Mouse (Mus musculus) left cerebral cortex, adult 11 months (tissue): ENCODE results near the gene Cars2.
"Not testable (repeated sequence)": the region's sequence is repeated elsewhere in the genome, so short reads cannot be mapped to it uniquely, and the experiment has no call there.

ENCODE experiments used
- DNase-seq: peaks from one replicate; pipeline ENCODE4 v3.0.0; 2022; ENCODE audit warnings: low spot score

The Cars2 gene

GRCm38 (mm10) chr8:11550281-11550948 lies at the start of gene Cars2:
Gene Cars2 (minus strand): TSS chr8:11550783.
- peak; percentile 82 for DNase-seq

- DNase-seq, result no peak
Measured at GRCm38 (mm10) chr8:11593222-11593884, 42.8 kb upstream of the Cars2 start.

GRCm38 (mm10) chr8:11592296-11592695 lies 41.7 kb upstream of the Cars2 start:
- no peak for DNase-seq

- no peak for DNase-seq
Measured at GRCm38 (mm10) chr8:11591837-11592236, 41.3 kb upstream of the Cars2 start.

GRCm38 (mm10) chr8:11586374-11586745 lies 35.8 kb upstream of the Cars2 start:
- no peak for DNase-seq

- DNase-seq, result no peak
Measured at GRCm38 (mm10) chr8:11585513-11586373, 35.2 kb upstream of the Cars2 start.

- DNase-seq, result no peak
Measured at GRCm38 (mm10) chr8:11575604-11576384, 25.2 kb upstream of the Cars2 start.

- DNase-seq, result no peak
Measured at GRCm38 (mm10) chr8:11574911-11575603, 24.5 kb upstream of the Cars2 start.

GRCm38 (mm10) chr8:11572428-11572827 lies 21.8 kb upstream of the Cars2 start:
- DNase-seq, result no peak

- no peak for DNase-seq
Measured at GRCm38 (mm10) chr8:11571950-11572349, 21.4 kb upstream of the Cars2 start.

- DNase-seq, result no peak
Measured at GRCm38 (mm10) chr8:11570742-11571141, 20.2 kb upstream of the Cars2 start.

- no peak for DNase-seq
Measured at GRCm38 (mm10) chr8:11569260-11570097, 18.9 kb upstream of the Cars2 start.

GRCm38 (mm10) chr8:11568193-11568592 lies 17.6 kb upstream of the Cars2 start:
- not testable (repeated sequence) for DNase-seq

- DNase-seq, result no peak
Measured at GRCm38 (mm10) chr8:11564721-11565120, 14.1 kb upstream of the Cars2 start.

- DNase-seq, result no peak
Measured at GRCm38 (mm10) chr8:11564236-11564635, 13.7 kb upstream of the Cars2 start.

GRCm38 (mm10) chr8:11560220-11560619 lies 9.6 kb upstream of the Cars2 start:
- DNase-seq, result no peak

- DNase-seq, result no peak
Measured at GRCm38 (mm10) chr8:11559511-11559910, 8.9 kb upstream of the Cars2 start.

- DNase-seq, result peak; percentile 94
Measured at GRCm38 (mm10) chr8:11557768-11558629, 7.4 kb upstream of the Cars2 start.

GRCm38 (mm10) chr8:11557424-11557767 lies 6.8 kb upstream of the Cars2 start:
- DNase-seq, result peak; percentile 29
